Mouse (Mus musculus) E14TG2a.4 (cell line): ENCODE measurements around the gene Gper1.

Source experiments
- H3K27me3 ChIP-seq: 2 replicates; pipeline ENCODE4 v1.6.1; 2014; ENCODE audit warnings: low read length, control low read depth; ENCODE audit not compliant: insufficient read depth
- H3K36me3 ChIP-seq: 2 replicates; pipeline ENCODE4 v1.6.1; 2014; ENCODE audit warnings: low read length, control low read depth; ENCODE audit not compliant: insufficient read depth
- H3K4me1 ChIP-seq: replicated peaks from 2 replicates; pipeline ENCODE4 v1.6.1; 2014; ENCODE audit warnings: low read depth, low read length, control low read depth
- H3K4me3 ChIP-seq: replicated peaks from 2 replicates; pipeline ENCODE4 v1.5.1; 2014; ENCODE audit warnings: mild to moderate bottlenecking, low read length
- H3K9me3 ChIP-seq: 2 replicates; pipeline ENCODE4 v1.6.1; 2014; ENCODE audit warnings: low read length, control low read depth
- CTCF ChIP-seq: conservative IDR thresholded peaks from 2 replicates; pipeline ENCODE4 v1.5.1; 2014; ENCODE audit warnings: low read length
- NANOG ChIP-seq: IDR thresholded peaks from 2 replicates; pipeline ENCODE4 v1.6.1; 2014; ENCODE audit warnings: borderline replicate concordance, low read length, mixed read lengths
- POU5F1 ChIP-seq: IDR thresholded peaks from 2 replicates; pipeline ENCODE4 v1.6.1; 2014; ENCODE audit warnings: low read length, borderline replicate concordance

The Gper1 gene

DNA sequence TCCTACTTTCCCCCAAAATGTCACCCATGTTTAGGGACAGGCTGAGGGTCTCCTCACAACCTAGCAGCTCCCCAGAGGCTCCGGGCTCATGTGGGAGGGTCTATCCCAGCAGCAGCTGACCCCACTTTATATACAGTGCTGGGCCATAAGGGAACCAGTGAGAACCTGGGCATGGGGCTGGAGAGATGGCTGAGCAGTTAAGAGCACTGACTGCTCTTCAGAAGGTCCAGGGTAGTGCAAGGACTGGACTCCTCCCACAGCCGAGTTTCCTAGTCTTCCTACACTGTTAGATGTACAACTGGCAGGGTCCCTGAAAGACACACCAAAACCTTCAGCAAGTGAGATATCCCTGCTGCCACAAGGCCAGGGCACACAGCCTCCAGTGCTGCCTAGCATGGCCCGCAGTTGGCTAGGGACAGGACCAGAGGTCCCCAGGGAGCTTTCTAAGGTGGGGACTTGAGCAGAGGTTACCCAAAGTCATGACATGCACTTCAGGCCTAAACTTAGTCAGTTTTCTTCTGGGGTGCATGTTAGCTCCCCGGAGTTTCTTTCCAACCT lies 25.5 kb upstream of the Gper1 start:
- TF ChIP-seq NANOG (no peak), POU5F1 (no peak), CTCF (no peak)
- Histone ChIP-seq H3K4me1 (peaks cover 30% of the 10 kb centered on the region), H3K9me3 (no peaks in the 10 kb centered on the region), H3K4me3 (no peak overlapping the region), H3K36me3 (peaks cover 28% of the 10 kb centered on the region), H3K27me3 (no peaks in the 10 kb centered on the region)

DNA sequence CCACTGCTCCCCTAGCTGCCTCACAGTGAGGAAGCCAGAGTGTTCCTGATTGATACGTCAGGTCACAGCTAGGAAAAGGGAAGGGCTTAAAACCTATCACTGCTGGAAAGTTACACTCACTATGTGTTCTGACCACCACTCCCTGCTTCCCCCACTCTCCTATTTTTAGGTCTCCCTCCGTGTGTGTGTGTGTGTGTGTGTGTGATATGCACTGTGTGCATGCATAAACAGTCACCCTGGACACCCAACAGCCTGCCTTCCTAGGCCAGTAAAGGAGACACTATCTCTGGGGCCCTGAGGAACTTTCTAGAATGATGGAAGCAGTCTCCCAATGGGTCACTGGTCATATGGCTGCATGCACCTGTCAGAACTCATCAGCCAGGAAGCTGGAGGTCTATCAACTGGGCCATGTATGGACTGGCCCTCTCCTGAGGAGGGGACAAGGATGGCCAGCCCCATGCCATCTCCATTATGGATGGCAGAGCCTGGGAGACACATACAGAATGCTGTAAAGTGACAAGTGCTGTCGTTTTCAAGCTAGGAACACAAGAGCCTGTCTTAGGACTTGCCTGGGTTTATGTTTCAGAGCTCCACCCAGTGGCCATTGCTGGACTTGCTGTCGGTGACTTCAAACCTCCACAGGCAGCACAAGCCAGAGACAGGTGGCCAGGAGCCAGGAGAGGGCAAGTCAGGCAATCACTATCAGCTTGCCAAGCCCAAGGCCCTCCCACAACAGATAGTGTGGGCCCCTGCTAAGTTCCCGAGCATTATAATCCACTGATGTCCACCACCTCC lies 24.8 kb upstream of the Gper1 start:
- Histone ChIP-seq H3K36me3 (peaks cover 32% of the 10 kb centered on the region), H3K9me3 (no peaks in the 10 kb centered on the region), H3K27me3 (no peaks in the 10 kb centered on the region), H3K4me3 (no peak overlapping the region), H3K4me1 (peaks cover 23% of the 10 kb centered on the region)
- TF ChIP-seq CTCF (peak; percentile 62), NANOG (no peak)

DNA sequence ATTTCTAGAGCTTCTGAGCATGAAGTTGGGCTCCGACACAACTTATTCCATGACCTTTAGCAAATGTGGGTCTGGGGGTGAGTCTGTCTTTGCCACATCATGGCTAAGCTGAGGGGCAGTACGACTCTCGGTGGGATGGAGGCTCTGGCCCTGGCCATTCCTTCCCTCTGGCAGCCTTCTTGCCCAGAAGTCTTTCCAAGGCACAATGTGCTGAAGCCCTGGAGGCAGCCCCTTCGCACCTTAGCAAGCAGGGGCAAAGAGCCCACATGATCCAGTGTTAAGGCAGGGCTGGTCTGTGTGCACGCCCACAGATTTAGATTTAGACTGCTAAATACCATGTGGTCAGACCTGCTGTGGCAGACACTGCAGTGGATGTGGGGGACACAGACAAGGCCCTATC lies 24.2 kb upstream of the Gper1 start:
- Histone ChIP-seq H3K4me3 (no peak overlapping the region), H3K4me1 (peaks cover 20% of the 10 kb centered on the region), H3K27me3 (no peaks in the 10 kb centered on the region), H3K36me3 (peaks cover 38% of the 10 kb centered on the region), H3K9me3 (no peaks in the 10 kb centered on the region)
- no peak for TF ChIP-seq CTCF
- TF ChIP-seq NANOG = no peak
- TF ChIP-seq POU5F1 = no peak

DNA sequence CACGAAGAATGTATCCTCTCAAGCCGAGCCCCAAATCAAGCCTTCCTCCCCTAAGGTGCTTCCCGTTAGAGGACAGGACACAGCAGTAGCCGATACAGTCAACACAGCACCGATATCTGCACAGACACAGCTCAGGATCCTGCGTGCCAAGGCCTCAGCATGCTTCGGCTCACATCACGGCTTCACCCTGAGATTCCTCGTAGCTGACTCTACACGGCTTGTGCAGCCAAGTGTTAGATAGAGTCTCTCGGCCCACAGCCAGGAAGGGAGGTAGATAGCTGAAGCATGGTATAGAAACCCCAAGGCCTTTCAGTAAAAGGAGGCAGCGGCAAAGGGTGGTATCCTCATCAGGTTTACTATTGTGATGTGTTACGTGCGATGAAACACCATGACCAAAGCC lies 23.0 kb upstream of the Gper1 start:
- Histone ChIP-seq H3K9me3 (no peaks in the 10 kb centered on the region), H3K27me3 (no peaks in the 10 kb centered on the region), H3K4me3 (no peak overlapping the region), H3K36me3 (peaks cover 41% of the 10 kb centered on the region), H3K4me1 (peaks cover 10% of the 10 kb centered on the region)
- TF ChIP-seq NANOG (no peak), POU5F1 (no peak), CTCF (no peak)

DNA sequence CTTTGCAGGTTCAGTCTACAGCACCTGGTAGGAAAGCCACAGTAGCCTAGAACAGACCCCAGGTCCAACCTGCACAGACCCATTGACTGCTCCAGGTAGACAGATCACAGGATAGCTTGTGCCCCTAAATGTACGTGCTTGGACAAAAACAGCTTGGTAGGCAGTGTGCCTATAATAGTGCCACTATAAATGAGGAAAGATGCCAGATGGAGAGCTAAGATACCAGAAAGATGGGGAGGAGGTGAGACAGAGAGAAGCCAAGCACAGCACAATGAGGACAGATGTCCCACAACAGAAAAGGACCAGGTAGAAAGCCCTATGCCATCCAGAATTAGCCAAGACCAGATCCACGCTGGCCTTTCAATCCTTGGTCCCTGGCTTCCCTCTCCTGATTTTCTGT lies 20.8 kb upstream of the Gper1 start:
- H3K9me3 ChIP-seq = no peaks in the 10 kb centered on the region
- no peaks in the 10 kb centered on the region for H3K27me3 ChIP-seq
- H3K4me3 ChIP-seq = no peak overlapping the region
- TF ChIP-seq POU5F1 (no peak), NANOG (no peak), CTCF (no peak)
- peaks cover 20% of the 10 kb centered on the region for H3K4me1 ChIP-seq
- peaks cover 52% of the 10 kb centered on the region for H3K36me3 ChIP-seq

DNA sequence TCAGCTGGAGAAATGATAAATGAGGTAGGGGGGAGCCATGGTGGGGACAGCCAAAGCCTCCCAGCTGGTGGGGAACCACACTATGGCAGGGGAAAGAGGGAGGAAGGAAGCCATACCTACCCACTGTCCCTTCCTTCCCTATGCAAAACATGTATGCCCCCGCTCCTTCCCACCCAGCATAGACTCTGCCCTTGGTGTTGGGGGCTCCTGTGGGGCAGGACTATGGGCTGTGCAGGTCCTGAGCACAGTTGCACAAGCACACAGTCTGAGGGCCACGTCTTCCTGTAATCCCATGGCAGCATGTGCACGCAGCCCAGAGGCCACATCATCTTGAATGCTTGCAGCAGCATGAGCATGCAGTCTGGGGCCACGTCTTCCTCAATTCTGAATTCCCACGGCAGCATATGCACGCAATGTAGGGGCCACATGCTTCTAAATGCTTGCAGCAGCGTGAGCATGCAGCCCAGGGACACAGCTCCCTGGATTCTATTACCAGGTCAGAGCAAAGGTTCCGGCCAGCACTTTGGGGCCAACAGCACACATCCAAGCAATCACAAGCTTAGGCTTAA lies 19.2 kb upstream of the Gper1 start:
- no peak for TF ChIP-seq CTCF
- TF ChIP-seq NANOG = no peak
- TF ChIP-seq POU5F1 = no peak

DNA sequence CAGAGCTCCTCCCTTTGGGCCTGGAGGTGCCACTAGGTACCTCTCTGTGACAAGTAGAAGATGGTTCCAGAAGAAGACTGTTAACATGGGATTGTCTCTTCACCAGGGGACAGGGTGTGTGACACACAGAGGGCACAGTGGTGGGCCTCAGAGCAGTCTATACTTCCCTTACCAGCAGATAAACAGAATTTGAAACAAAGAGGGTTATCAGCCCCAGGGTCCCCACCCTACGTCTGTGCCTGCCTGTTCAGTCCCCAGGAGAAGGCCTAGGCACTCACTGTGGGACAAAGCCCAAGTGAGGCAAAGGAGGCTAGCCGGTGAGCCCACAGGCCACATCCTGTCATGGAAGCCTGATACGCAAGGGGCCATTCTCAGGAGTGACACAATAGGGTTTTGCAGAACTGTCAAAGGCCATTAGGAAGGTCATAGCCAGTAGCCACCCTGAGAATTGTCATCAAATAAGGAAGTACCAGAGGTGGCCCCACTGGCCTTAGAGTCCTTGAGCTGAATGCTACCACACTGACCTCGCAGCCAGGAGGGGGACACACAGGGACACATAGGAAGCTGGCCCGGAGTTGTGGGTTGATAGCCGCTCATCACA lies 18.1 kb upstream of the Gper1 start, which contains the start of gene C130050O18Rik:
Gene C130050O18Rik, plus strand, starts transcription at position 480 of the 601 bp plus-strand sequence.
- Histone ChIP-seq H3K4me3 (no peak within 1 kb of the TSS), H3K36me3 (peaks cover 64% of the 10 kb centered on the region), H3K27me3 (no peaks in the 10 kb centered on the region), H3K9me3 (no peaks in the 10 kb centered on the region), H3K4me1 (peaks cover 32% of the 10 kb centered on the region)
- no peak for TF ChIP-seq NANOG
- no peak for TF ChIP-seq CTCF
- no peak for TF ChIP-seq POU5F1

More for the DNA sequence above, 19.2 kb upstream of the Gper1 start:
- H3K27me3 ChIP-seq = no peaks in the 10 kb centered on the region
- no peak overlapping the region for H3K4me3 ChIP-seq
- peaks cover 56% of the 10 kb centered on the region for H3K36me3 ChIP-seq
- H3K4me1 ChIP-seq = peaks cover 27% of the 10 kb centered on the region
- H3K9me3 ChIP-seq = no peaks in the 10 kb centered on the region

DNA sequence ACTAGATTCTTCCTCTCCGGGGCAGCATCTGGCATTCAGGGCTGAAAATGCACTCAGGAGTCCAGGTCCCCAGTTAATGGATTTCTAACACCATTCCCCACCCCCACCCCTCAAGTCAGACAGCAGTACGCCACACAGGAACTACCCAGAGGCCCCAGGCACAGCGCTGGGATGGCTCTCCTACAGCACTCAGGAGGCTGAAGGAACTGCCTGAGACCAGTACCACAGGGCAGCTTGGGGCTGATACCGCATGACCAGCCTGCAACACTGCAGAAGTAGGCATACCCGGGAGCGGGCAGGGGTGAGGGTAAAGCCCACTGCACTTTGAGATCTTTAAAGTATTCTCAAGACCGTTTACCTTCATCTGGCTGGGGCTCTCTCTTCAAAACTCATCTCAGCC lies 17.5 kb upstream of the Gper1 start:
- H3K4me3 ChIP-seq = no peak overlapping the region
- no peaks in the 10 kb centered on the region for H3K9me3 ChIP-seq
- no peaks in the 10 kb centered on the region for H3K27me3 ChIP-seq
- peaks cover 67% of the 10 kb centered on the region for H3K36me3 ChIP-seq
- TF ChIP-seq NANOG = no peak
- no peak for TF ChIP-seq POU5F1
- TF ChIP-seq CTCF = no peak
- peaks cover 32% of the 10 kb centered on the region for H3K4me1 ChIP-seq
